Mouse (Mus musculus) adrenal gland, postnatal 0 days (tissue): ENCODE data around the gene Oxtr. TPM values are rescaled to one million over a fixed set of nuclear protein-coding genes. Genes with fewer than 3 reads are reported as not detected.

Source experiments
- polyA plus RNA-seq: library from polyadenylated mRNA; unstranded; fragments of >200 nt; fragmentation: Nextera tagmentation; extraction: Ambion mirVana; gene quantifications from 2 replicates; pipeline ENCODE4 v1.2.1, GENCODE M21; 2015

Oxtr gene
- polyA plus RNA-seq: 5.9 and 16.7 TPM in 2 replicates

DNA sequence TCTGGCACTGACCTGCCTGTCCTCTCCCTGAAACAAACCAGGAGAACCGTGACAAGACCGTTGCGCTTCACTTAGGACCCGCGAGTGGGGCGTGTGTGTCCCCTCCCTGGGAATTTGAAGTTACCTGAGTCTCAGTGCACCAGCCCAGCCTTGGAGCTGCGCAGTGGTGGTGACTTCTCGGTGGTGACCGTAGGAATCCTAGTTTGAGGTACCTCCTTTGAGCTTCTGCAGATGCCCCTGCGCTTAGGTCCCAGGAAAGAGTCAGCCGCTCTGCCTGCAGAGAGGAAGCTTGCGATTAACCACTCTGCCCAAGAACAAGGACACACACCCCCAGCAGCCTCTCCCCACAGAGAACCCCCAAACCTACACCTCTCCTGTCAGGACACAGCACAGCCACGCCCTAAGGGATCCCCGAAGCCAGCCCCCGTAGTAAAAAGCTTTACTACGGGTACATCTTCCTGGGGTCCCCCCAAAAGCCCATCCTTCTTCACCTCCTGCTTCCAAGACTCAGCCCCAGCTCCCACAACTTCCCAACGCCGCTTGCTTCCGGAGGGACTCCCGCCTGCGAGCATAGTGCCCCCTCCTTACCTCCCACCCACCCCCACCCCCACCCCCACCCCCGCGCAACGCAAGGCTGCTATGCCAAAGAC lies at the start of gene Oxtr:
Oxtr (minus strand) TSS at position 34 of the 650 bp plus-strand sequence.

DNA sequence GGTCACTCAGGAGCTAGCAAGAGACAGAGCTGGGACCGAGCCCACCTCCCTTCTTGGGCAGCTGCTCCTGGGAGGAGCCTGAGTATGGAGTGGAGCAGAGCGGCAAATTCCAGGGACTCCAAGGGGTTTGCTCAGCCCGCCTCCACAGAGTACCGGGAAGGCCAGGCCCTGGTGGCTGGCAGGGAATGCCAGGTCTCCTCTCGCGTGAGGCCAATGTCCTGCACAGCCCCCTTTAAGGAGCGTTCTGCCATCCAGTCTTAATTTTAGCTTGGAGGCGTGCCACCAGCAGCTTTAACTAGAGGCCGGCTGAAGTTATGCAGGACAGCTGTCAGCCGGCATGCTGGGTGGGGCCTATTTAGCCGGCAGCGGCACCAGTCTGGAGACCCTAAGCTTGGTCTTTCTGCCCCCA lies 30.4 kb downstream of the Oxtr start, which contains the start of gene Cav3:
Cav3 (plus strand) TSS at position 165 of the 409 bp plus-strand sequence.

Other genes with a start within 250 kb of the Oxtr start
- gene Lmcd1, start 216.2 kb downstream of the Oxtr start, polyA plus RNA-seq: 8.0 and 12.3 TPM in 2 replicates
- gene Ssu2, start 101.9 kb downstream of the Oxtr start, polyA plus RNA-seq: 2.2 and 3.8 TPM in 2 replicates
- gene Cav3, start 30.4 kb downstream of the Oxtr start, polyA plus RNA-seq: 1.1 and 1.4 TPM in 2 replicates
- gene Rad18, start 206.7 kb upstream of the Oxtr start, polyA plus RNA-seq: 13.0 and 19.6 TPM in 2 replicates